Mouse (Mus musculus) midbrain, embryonic 15.5 days (tissue): ENCODE measurements at regions not wholly inside any gene's neighbourhood (a gene's known extent, or its start where the extent isn't known, plus 50 kb on each side); places are given as distances from the start of the nearest gene placed in this dataset.

Experiments
- ATAC-seq: fragments of 200-750 bp; cut with Nextera tagmentation; replicated peaks from 2 replicates; pipeline ENCODE4 v1.8.0; 2017; ENCODE audit warnings: moderate TSS enrichment
- H3K27ac ChIP-seq: fragments of 300-500 bp; sonication (generic); 2 replicates; pipeline ENCODE4 v1.5.1; 2015; ENCODE audit warnings: mild to moderate bottlenecking, inconsistent platforms
- H3K27me3 ChIP-seq: fragments of 300-500 bp; sonication (generic); replicated peaks from 2 replicates; pipeline ENCODE4 v1.6.1; 2015; ENCODE audit warnings: inconsistent platforms
- H3K36me3 ChIP-seq: fragments of 300-500 bp; sonication (generic); replicated peaks from 2 replicates; pipeline ENCODE4 v1.6.1; 2015; ENCODE audit warnings: inconsistent platforms
- H3K4me1 ChIP-seq: fragments of 300-500 bp; sonication (generic); 2 replicates; pipeline ENCODE4 v1.6.1; 2015; ENCODE audit warnings: inconsistent platforms
- H3K4me2 ChIP-seq: fragments of 300-500 bp; sonication (generic); 2 replicates; pipeline ENCODE4 v1.6.1; 2015; ENCODE audit warnings: inconsistent platforms, mild to moderate bottlenecking, moderate library complexity
- H3K4me3 ChIP-seq: fragments of 300-500 bp; sonication (generic); 2 replicates; pipeline ENCODE4 v1.5.1; 2015; ENCODE audit warnings: mild to moderate bottlenecking, inconsistent platforms
- H3K9ac ChIP-seq: fragments of 300-500 bp; sonication (generic); 2 replicates; pipeline ENCODE4 v1.6.1; 2015; ENCODE audit warnings: mild to moderate bottlenecking, inconsistent platforms
- H3K9me3 ChIP-seq: fragments of 300-500 bp; sonication (generic); 2 replicates; pipeline ENCODE4 v1.6.1; 2016; ENCODE audit warnings: inconsistent platforms
- WGBS: fragments of 180-500 bp; shearing (Covaris S2); methylation state at CpG from one replicate; pipeline ENCODE4 v1.1.7; 2015; ENCODE audit warnings: mixed read lengths; 5-methylcytosine and 5-hydroxymethylcytosine counted together

GRCm38 (mm10) chr2:149614078-149614939 is 209.5 kb downstream of the Cst10 start:
- 80% methylated on average over 2 of the region's 2 CpGs for WGBS
- ATAC-seq = no peak

GRCm38 (mm10) chr2:149625626-149626025 is 203.4 kb upstream of the Syndig1 start:
- ATAC-seq = no peak
- Histone ChIP-seq H3K4me3 (no peak overlapping the region), H3K27me3 (no peaks in the 10 kb centered on the region), H3K9ac (no peak overlapping the region), H3K4me2 (no peak overlapping the region), H3K36me3 (no peaks in the 10 kb centered on the region), H3K27ac (no peak overlapping the region), H3K4me1 (no peaks in the 10 kb centered on the region), H3K9me3 (no peaks in the 10 kb centered on the region)
- WGBS = 68% methylated on average over 1 of the region's 1 CpGs

More at GRCm38 (mm10) chr2:149614078-149614939, 209.5 kb downstream of the Cst10 start:
- Histone ChIP-seq H3K9me3 (no peaks in the 10 kb centered on the region), H3K27me3 (no peaks in the 10 kb centered on the region), H3K4me3 (no peak overlapping the region), H3K36me3 (no peaks in the 10 kb centered on the region), H3K4me2 (no peak overlapping the region), H3K9ac (no peak overlapping the region), H3K4me1 (no peaks in the 10 kb centered on the region), H3K27ac (no peak overlapping the region)

- WGBS = 90% methylated on average over 3 of the region's 3 CpGs
- H3K9ac ChIP-seq = no peak overlapping the region
- no peak overlapping the region for H3K4me3 ChIP-seq
- no peaks in the 10 kb centered on the region for H3K27me3 ChIP-seq
- ATAC-seq = no peak
- H3K4me2 ChIP-seq = no peak overlapping the region
- no peak overlapping the region for H3K27ac ChIP-seq
- no peaks in the 10 kb centered on the region for H3K4me1 ChIP-seq
- H3K36me3 ChIP-seq = no peaks in the 10 kb centered on the region
- no peaks in the 10 kb centered on the region for H3K9me3 ChIP-seq
These were observed 187.8 kb upstream of the Syndig1 start for GRCm38 (mm10) chr2:149641207-149641606.

- no peaks in the 10 kb centered on the region for H3K36me3 ChIP-seq
- H3K4me3 ChIP-seq = no peak overlapping the region
- no peak overlapping the region for H3K27ac ChIP-seq
- H3K27me3 ChIP-seq = no peaks in the 10 kb centered on the region
- no peaks in the 10 kb centered on the region for H3K4me1 ChIP-seq
- ATAC-seq = no peak
- WGBS = 51% methylated on average over 2 of the region's 2 CpGs
- H3K9ac ChIP-seq = no peak overlapping the region
- H3K9me3 ChIP-seq = no peaks in the 10 kb centered on the region
- H3K4me2 ChIP-seq = no peak overlapping the region
These were observed 177.2 kb upstream of the Syndig1 start for GRCm38 (mm10) chr2:149651829-149652228.

- 36% methylated on average over 5 of the region's 5 CpGs for WGBS
- peak; percentile 37; the same call in 1 of the 2 replicates for ATAC-seq
These were observed 167.9 kb upstream of the Syndig1 start for GRCm38 (mm10) chr2:149661086-149661485.

GRCm38 (mm10) chr2:149664377-149664776 is 164.6 kb upstream of the Syndig1 start:
- Histone ChIP-seq H3K4me1 (no peaks in the 10 kb centered on the region; the same call in 1 of the 2 replicates), H3K9ac (no peak overlapping the region), H3K36me3 (no peaks in the 10 kb centered on the region), H3K9me3 (no peaks in the 10 kb centered on the region), H3K4me3 (no peak overlapping the region), H3K4me2 (no peak overlapping the region), H3K27me3 (no peaks in the 10 kb centered on the region), H3K27ac (no peak overlapping the region)
- ATAC-seq = no peak

More at GRCm38 (mm10) chr2:149661086-149661485, 167.9 kb upstream of the Syndig1 start:
- Histone ChIP-seq H3K4me1 (no peaks in the 10 kb centered on the region; the same call in 1 of the 2 replicates), H3K9me3 (no peaks in the 10 kb centered on the region), H3K27me3 (no peaks in the 10 kb centered on the region), H3K4me3 (no peak overlapping the region), H3K36me3 (no peaks in the 10 kb centered on the region), H3K27ac (no peak overlapping the region), H3K9ac (no peak overlapping the region), H3K4me2 (no peak overlapping the region)

- no peaks in the 10 kb centered on the region for H3K27me3 ChIP-seq
- no peak overlapping the region for H3K9ac ChIP-seq
- no peaks in the 10 kb centered on the region for H3K36me3 ChIP-seq
- H3K27ac ChIP-seq = no peak overlapping the region
- 53% methylated on average over 3 of the region's 3 CpGs for WGBS
- H3K4me1 ChIP-seq = no peaks in the 10 kb centered on the region; the same call in 1 of the 2 replicates
- no peaks in the 10 kb centered on the region for H3K9me3 ChIP-seq
- no peak for ATAC-seq
- H3K4me3 ChIP-seq = no peak overlapping the region
- no peak overlapping the region for H3K4me2 ChIP-seq
These were observed 162.6 kb upstream of the Syndig1 start for GRCm38 (mm10) chr2:149666412-149666811.

- no peaks in the 10 kb centered on the region for H3K4me1 ChIP-seq
- no peak overlapping the region for H3K4me3 ChIP-seq
- H3K4me2 ChIP-seq = no peak overlapping the region
- ATAC-seq = peak; percentile 75
- WGBS = 38% methylated on average over 1 of the region's 1 CpGs
- H3K27me3 ChIP-seq = no peaks in the 10 kb centered on the region
- H3K9ac ChIP-seq = no peak overlapping the region
- H3K9me3 ChIP-seq = no peaks in the 10 kb centered on the region
- no peak overlapping the region for H3K27ac ChIP-seq
- H3K36me3 ChIP-seq = no peaks in the 10 kb centered on the region
These were observed 157.1 kb upstream of the Syndig1 start for GRCm38 (mm10) chr2:149671870-149672269.

GRCm38 (mm10) chr2:149679822-149680459 is 149.1 kb upstream of the Syndig1 start:
- Histone ChIP-seq H3K4me1 (no peaks in the 10 kb centered on the region), H3K9me3 (no peaks in the 10 kb centered on the region), H3K27me3 (no peaks in the 10 kb centered on the region), H3K4me2 (no peak overlapping the region), H3K36me3 (no peaks in the 10 kb centered on the region), H3K9ac (no peak overlapping the region), H3K27ac (no peak overlapping the region), H3K4me3 (no peak overlapping the region)
- WGBS = 66% methylated on average over 2 of the region's 2 CpGs
- no peak; the same call in 1 of the 2 replicates for ATAC-seq

GRCm38 (mm10) chr2:149722342-149722741 is 106.7 kb upstream of the Syndig1 start:
- Histone ChIP-seq H3K27me3 (no peaks in the 10 kb centered on the region), H3K9ac (no peak overlapping the region), H3K4me3 (no peak overlapping the region), H3K9me3 (no peaks in the 10 kb centered on the region), H3K4me2 (no peak overlapping the region), H3K27ac (no peak overlapping the region), H3K4me1 (no peaks in the 10 kb centered on the region), H3K36me3 (no peaks in the 10 kb centered on the region)
- 82% methylated on average over 3 of the region's 3 CpGs for WGBS
- ATAC-seq = no peak

GRCm38 (mm10) chr2:149724279-149724678 is 104.7 kb upstream of the Syndig1 start:
- Histone ChIP-seq H3K4me3 (no peak overlapping the region), H3K4me1 (no peaks in the 10 kb centered on the region), H3K27me3 (no peaks in the 10 kb centered on the region), H3K27ac (no peak overlapping the region), H3K9me3 (no peaks in the 10 kb centered on the region), H3K9ac (no peak overlapping the region), H3K4me2 (no peak overlapping the region), H3K36me3 (no peaks in the 10 kb centered on the region)
- no peak; the same call in 1 of the 2 replicates for ATAC-seq
- WGBS = 18% methylated on average over 7 of the region's 7 CpGs

GRCm38 (mm10) chr2:149725932-149726331 is 103.1 kb upstream of the Syndig1 start:
- Histone ChIP-seq H3K4me1 (no peaks in the 10 kb centered on the region), H3K9me3 (no peaks in the 10 kb centered on the region), H3K27ac (no peak overlapping the region), H3K27me3 (no peaks in the 10 kb centered on the region), H3K4me3 (no peak overlapping the region), H3K36me3 (no peaks in the 10 kb centered on the region), H3K4me2 (no peak overlapping the region), H3K9ac (no peak overlapping the region)
- WGBS = 81% methylated on average over 3 of the region's 3 CpGs
- ATAC-seq = no peak
